Mouse (Mus musculus) cortical plate, adult 2 months (tissue): Measurements from ENCODE around the gene Vrk3. TPM values are rescaled to one million over a fixed set of nuclear protein-coding genes. Genes with fewer than 3 reads are reported as not detected.
A peak's percentile ranks its signal among the peaks of the same experiment; 100 is the strongest.

ENCODE experiments used
- H3K27ac ChIP-seq: fragments of 200-500 bp; 2 replicates; pipeline ENCODE4 v1.5.1; 2012; ENCODE audit warnings: low read length, control low read depth, inconsistent platforms; ENCODE audit not compliant: insufficient read depth
- H3K4me1 ChIP-seq: fragments of 200-500 bp; 2 replicates; pipeline ENCODE4 v1.6.1; 2011; ENCODE audit warnings: low read length; ENCODE audit not compliant: control insufficient read depth, insufficient read depth
- H3K4me3 ChIP-seq: fragments of 200-500 bp; 2 replicates; pipeline ENCODE4 v1.5.1; 2011; ENCODE audit warnings: mild to moderate bottlenecking, low read length, control low read depth; ENCODE audit not compliant: insufficient read depth
- CTCF ChIP-seq: fragments of 200-500 bp; IDR thresholded peaks from 2 replicates; pipeline ENCODE4 v1.5.1; 2011; ENCODE audit warnings: mild to moderate bottlenecking, control low read depth, low read length; ENCODE audit not compliant: insufficient read depth; ENCODE audit errors: extremely low read depth
- POLR2A ChIP-seq: fragments of 200-500 bp; IDR thresholded peaks from 2 replicates; pipeline ENCODE4 v1.6.1; 2011; ENCODE audit warnings: mild to moderate bottlenecking, low read length, control low read depth; ENCODE audit not compliant: insufficient read depth; ENCODE audit errors: extremely low read depth
- polyA plus RNA-seq: library from polyadenylated mRNA; depleted of rRNA; stranded (reverse); fragments of >200 nt; gene quantifications from 2 replicates; pipeline ENCODE4 v1.2.3, GENCODE M21; 2012

Vrk3 gene
- polyA plus RNA-seq, 1 experiment = 35.7 TPM

DNA sequence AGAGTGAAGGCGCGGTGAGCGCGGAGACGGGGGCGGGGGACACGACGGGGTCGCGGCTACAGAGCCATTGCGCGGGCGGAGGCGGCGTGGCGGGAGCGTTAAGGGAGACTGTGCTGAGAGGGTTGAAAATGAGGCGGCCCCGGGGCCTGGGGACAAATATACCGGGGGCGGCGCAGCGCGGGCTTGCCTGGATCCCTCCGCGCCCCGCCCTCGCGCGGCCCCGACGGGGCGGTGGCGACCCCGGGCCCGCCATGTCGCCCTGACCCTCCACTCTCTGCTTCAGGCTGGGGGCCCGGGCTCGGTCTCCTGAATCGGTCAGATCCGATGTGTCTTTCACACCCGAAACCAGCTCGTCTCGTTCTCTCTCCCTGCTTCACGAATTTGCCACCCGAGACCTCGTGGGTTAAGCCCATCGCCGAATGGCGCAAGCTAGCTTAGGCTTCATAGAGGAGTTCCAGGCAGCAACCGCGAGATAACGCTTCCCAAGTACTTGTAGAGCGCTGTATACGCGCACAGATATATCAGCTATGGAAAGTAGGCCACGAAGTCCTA, 68.3 kb downstream of the Vrk3 start, which contains the start of gene Atf5:
Gene Atf5, minus strand, starts transcription at position 189 of the 552 bp plus-strand sequence.
- Histone ChIP-seq H3K4me3 (peak within 1 kb of the TSS; percentile 74), H3K27ac (peak within 1 kb of the TSS; percentile 75; the same call in 1 of the 2 replicates), H3K4me1 (peaks cover 14% of the 10 kb centered on the region)
- TF ChIP-seq CTCF (no peak), POLR2A (no peak)

DNA sequence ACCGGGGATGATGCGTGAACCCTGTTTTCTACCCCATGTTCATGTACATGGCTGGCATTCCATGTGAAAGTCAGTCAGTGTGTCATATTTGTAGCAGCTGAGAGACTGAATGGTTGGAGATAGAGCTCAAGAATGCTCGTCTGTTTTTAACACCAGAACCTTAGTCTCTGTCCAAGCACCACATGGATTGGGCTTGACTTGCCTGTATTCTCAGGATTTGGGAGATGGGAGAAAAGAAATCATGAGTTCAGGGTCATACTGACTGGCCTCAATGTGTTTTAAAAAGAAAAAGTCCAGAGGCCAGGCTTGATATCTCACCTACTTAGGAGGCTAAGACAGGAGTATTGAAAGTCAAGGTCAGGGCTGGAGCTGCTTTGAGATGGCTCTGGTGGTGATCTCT, 69.2 kb downstream of the Vrk3 start:
- H3K4me1 ChIP-seq = peaks cover 14% of the 10 kb centered on the region
- no peak for TF ChIP-seq CTCF
- TF ChIP-seq POLR2A = no peak
- H3K4me3 ChIP-seq = peak overlapping the region; percentile 74
- H3K27ac ChIP-seq = no peak overlapping the region

DNA sequence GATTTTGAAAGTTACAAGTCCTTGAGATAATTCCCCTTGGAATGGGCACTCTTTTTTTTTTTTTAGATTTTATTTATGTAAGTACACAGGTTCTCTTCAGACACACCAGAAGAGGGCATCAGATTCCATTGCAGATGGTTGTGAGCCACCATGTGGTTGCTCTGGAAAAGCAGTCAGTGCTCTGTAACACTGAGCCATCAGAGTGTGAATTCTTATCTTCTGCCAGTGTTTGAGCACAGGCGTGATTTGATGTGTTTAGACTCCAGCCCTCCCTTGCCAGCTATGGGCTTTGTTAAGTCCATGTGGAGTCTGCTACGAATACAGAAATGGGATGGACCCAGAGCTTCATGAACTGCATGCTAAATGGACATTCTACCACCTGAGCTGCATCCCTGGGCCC, 70.0 kb downstream of the Vrk3 start:
- Histone ChIP-seq H3K27ac (peak overlapping the region; percentile 5; the same call in 1 of the 2 replicates), H3K4me3 (peak overlapping the region; percentile 24; the same call in 1 of the 2 replicates), H3K4me1 (peaks cover 14% of the 10 kb centered on the region)
- TF ChIP-seq POLR2A = no peak
- TF ChIP-seq CTCF = peak; percentile 45

DNA sequence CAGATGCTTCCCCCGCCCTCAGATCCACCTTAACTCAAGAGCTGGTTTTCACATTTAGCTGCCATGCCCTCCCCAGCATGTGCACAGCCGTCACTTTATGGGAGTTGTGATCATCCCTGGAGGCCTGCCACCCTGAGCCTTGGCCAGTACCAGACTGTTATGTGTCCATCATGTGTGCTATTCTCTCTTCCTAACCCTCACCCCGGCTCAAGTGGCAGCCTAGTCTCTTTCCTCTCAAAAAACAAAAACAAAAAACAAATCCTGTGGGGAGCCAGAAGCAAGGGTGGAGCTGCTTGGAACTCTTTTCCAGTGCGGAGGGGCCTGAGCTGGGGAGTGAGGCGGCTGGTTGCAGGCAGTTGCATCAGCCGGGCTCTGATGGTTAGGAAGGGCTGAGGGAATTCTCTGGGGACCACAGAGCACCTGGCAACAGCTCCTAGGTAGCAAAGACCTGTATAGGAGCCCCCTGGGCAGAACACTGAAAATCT, 70.6 kb downstream of the Vrk3 start:
- peaks cover 14% of the 10 kb centered on the region for H3K4me1 ChIP-seq
- TF ChIP-seq POLR2A (no peak), CTCF (no peak)
- peak overlapping the region; percentile 24 for H3K4me3 ChIP-seq
- H3K27ac ChIP-seq = peak overlapping the region; percentile 44

- peak overlapping the region; percentile 44; the same call in 1 of the 2 replicates for H3K27ac ChIP-seq
- TF ChIP-seq POLR2A (no peak), CTCF (no peak)
- H3K4me3 ChIP-seq = peak overlapping the region; percentile 24; the same call in 1 of the 2 replicates
- peaks cover 14% of the 10 kb centered on the region for H3K4me1 ChIP-seq
These were observed 71.2 kb downstream of the Vrk3 start for GRCm38 (mm10) chr7:44819391-44819790.

GRCm38 (mm10) chr7:44819863-44820262, 71.7 kb downstream of the Vrk3 start:
- Histone ChIP-seq H3K27ac (no peak overlapping the region), H3K4me3 (no peak overlapping the region), H3K4me1 (peaks cover 14% of the 10 kb centered on the region)
- TF ChIP-seq POLR2A = no peak
- TF ChIP-seq CTCF = no peak

GRCm38 (mm10) chr7:44820525-44820924, 72.3 kb downstream of the Vrk3 start:
- TF ChIP-seq POLR2A = no peak
- no peak for TF ChIP-seq CTCF
- no peak overlapping the region for H3K4me3 ChIP-seq
- H3K4me1 ChIP-seq = peaks cover 12% of the 10 kb centered on the region
- H3K27ac ChIP-seq = no peak overlapping the region

DNA sequence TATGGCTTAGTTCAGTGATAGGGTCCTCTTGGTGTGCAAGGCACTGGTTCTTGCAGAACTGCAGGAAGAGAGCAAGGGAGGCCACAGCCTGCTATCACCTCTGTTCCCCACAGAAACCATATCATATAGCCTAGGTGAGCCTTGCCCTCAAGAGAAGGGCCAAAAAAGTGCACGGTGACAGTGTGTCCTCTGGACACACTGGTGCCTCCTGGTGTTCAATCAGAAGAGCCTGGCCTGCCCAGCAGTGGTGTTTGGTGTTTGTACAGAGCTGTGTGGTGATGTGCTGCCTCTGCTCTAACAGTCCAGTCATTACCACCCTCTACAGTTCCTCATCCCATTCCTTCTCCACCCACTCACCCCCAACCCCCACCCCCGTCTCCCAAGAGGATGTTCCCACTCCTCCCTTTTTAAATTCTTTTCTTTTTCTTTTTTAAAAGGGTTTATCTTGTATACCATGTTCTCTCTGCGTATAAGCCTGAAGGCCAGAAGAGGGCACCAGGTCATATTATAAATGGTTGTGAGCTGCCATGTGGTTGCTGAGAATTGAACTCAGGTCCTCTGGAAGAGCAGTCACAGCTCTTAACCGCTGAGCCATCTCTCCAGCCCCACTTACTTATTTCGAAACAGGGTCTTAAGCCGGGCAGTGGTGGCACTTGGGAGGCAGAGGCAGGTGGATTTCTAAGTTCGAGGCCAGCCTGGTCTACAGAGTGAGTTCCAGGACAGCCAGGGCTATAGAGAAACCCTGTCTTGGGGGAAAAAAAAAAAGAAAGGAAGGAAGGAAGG, 73.6 kb downstream of the Vrk3 start:
- Histone ChIP-seq H3K4me3 (no peak overlapping the region), H3K27ac (no peak overlapping the region), H3K4me1 (peaks cover 12% of the 10 kb centered on the region)
- TF ChIP-seq CTCF (no peak), POLR2A (no peak)

- H3K27ac ChIP-seq = no peak overlapping the region
- TF ChIP-seq POLR2A (no peak), CTCF (no peak)
- no peak overlapping the region for H3K4me3 ChIP-seq
- H3K4me1 ChIP-seq = peaks cover 5% of the 10 kb centered on the region
These were observed 75.2 kb downstream of the Vrk3 start for GRCm38 (mm10) chr7:44823409-44823808.
